Mouse (Mus musculus) cerebellum, adult 2 months (tissue): ENCODE data around the gene Ctnna2.

Source experiments
- CTCF ChIP-seq: fragments of 200-500 bp; IDR thresholded peaks from 2 replicates; pipeline ENCODE4 v1.5.1; 2011; ENCODE audit warnings: low read depth, mild to moderate bottlenecking, control low read depth, low read length, moderate library complexity, borderline replicate concordance; ENCODE audit not compliant: insufficient read depth
- POLR2A ChIP-seq: fragments of 200-500 bp; IDR thresholded peaks from 2 replicates; pipeline ENCODE4 v1.6.1; 2011; ENCODE audit warnings: low read length, control low read depth, borderline replicate concordance; ENCODE audit not compliant: insufficient read depth

GRCm38 (mm10) chr6:77098540-77098939 lies 881.0 kb downstream of the Ctnna2 start:
- TF ChIP-seq CTCF (no peak), POLR2A (no peak)
